Mouse (Mus musculus) stomach, embryonic 15.5 days (tissue): ENCODE results near the gene Sat2. TPM values are rescaled to one million over a fixed set of nuclear protein-coding genes. Genes with fewer than 3 reads are reported as not detected.
A peak's percentile ranks its signal among the peaks of the same experiment; 100 is the strongest.

Experiments used
- ATAC-seq: fragments of 200-750 bp; cut with Nextera tagmentation; 2 replicates; pipeline ENCODE4 v1.8.0; 2017; ENCODE audit warnings: low read depth, moderate number of reproducible peaks, moderate TSS enrichment; ENCODE audit not compliant: insufficient read depth, low FRiP score
- H3K27ac ChIP-seq: fragments of 300-500 bp; sonication (generic); 2 replicates; pipeline ENCODE4 v1.5.1; 2015; ENCODE audit warnings: mild to moderate bottlenecking, inconsistent platforms
- H3K27me3 ChIP-seq: fragments of 300-500 bp; sonication (generic); replicated peaks from 2 replicates; pipeline ENCODE4 v1.6.1; 2015; ENCODE audit warnings: inconsistent platforms
- H3K36me3 ChIP-seq: fragments of 300-500 bp; sonication (generic); 2 replicates; pipeline ENCODE4 v1.6.1; 2015; ENCODE audit warnings: inconsistent platforms
- H3K4me1 ChIP-seq: fragments of 300-500 bp; sonication (generic); 2 replicates; pipeline ENCODE4 v1.6.1; 2015; ENCODE audit warnings: inconsistent platforms
- H3K4me2 ChIP-seq: fragments of 300-500 bp; sonication (generic); 2 replicates; pipeline ENCODE4 v1.6.1; 2015; ENCODE audit warnings: mild to moderate bottlenecking, inconsistent platforms
- H3K4me3 ChIP-seq: fragments of 300-500 bp; sonication (generic); replicated peaks from 2 replicates; pipeline ENCODE4 v1.5.1; 2015; ENCODE audit warnings: inconsistent platforms
- H3K9ac ChIP-seq: fragments of 300-500 bp; sonication (generic); 2 replicates; pipeline ENCODE4 v1.6.1; 2015; ENCODE audit warnings: inconsistent platforms
- H3K9me3 ChIP-seq: fragments of 300-500 bp; sonication (generic); 2 replicates; pipeline ENCODE4 v1.6.1; 2016; ENCODE audit warnings: inconsistent platforms
- WGBS: fragments of 180-500 bp; shearing (Covaris S2); methylation state at CpG from one replicate; pipeline ENCODE4 v1.1.7; 2015; 5-methylcytosine and 5-hydroxymethylcytosine counted together
- polyA plus RNA-seq: library from polyadenylated mRNA; unstranded; fragments of >200 nt; fragmentation: Nextera tagmentation; extraction: Ambion mirVana; gene quantifications from 2 replicates; pipeline ENCODE4 v1.2.1, GENCODE M21; 2015

Gene Sat2
- polyA plus RNA-seq, 1 experiment from 2014 or later: 14.4 TPM

GRCm38 (mm10) chr11:69584937-69585336 lies 36.9 kb upstream of the Sat2 start:
- H3K4me3 ChIP-seq: no peak overlapping the region
- WGBS: 92% methylated on average over 13 of the region's 13 CpGs
- H3K27me3 ChIP-seq: no peaks in the 10 kb centered on the region
- no peaks in the 10 kb centered on the region for H3K9me3 ChIP-seq
- H3K4me1 ChIP-seq: peaks cover 13% of the 10 kb centered on the region
- H3K36me3 ChIP-seq: peaks cover 20% of the 10 kb centered on the region
- H3K4me2 ChIP-seq: no peak overlapping the region
- no peak overlapping the region for H3K9ac ChIP-seq
- no peak for ATAC-seq
- H3K27ac ChIP-seq: no peak overlapping the region

DNA sequence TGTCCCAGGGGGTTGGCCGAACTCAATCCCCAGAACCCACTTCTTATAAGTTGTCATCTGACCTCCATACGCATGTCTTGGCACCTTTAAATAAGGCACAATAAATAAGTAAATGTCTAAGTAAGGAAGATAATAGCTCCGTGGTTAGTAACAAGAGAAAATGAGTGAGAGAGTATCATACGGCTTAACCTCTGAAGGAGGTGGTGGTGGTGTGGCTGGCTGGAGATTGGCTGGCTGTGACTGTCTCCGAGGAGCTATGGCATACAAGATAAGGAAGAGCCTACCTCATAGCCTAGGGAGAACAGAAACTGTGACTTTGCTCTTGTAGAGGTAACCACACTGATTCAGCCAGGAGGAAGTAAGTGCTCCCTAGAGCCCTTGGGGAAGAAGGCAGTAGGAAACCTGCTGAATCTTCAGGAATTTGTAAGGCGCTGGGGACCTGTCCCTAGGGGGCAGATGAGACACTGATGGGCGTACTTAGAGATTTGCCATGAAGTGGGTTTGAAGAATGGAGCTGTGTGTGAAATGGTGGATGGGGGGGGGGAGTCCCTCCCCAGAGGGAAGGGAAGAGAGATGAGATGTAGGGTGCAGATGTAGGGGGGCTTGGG lies 36.0 kb upstream of the Sat2 start:
- 68% methylated on average over 7 of the region's 7 CpGs for WGBS

DNA sequence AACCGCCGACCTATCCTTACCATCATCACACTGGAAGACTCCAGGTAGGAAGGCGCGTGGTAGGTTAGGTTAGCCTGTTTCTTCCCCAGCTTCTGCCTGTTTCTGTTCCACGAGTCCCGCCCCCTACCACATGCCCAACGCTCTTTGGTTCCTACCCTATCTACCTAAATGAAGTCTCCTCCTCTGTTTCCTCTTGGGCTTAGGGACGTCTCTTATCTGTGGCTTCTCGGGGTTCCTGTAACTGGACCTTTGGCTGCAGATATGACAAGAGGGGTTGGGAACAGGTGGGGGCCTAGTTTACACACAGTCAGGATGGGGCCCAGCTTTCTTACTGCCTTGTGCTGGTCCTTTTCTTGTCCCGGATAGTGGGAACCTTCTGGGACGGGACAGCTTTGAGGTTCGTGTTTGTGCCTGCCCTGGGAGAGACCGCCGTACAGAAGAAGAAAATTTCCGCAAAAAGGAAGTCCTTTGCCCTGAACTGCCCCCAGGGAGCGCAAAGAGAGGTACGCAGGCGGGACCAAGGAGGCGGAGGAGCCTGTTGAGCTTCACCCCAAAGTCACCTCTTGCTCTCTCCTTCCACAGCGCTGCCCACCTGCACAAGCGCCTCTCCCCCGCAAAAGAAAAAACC lies 32.5 kb upstream of the Sat2 start:
- peak; percentile 38; the same call in 1 of the 2 replicates for ATAC-seq
- H3K27me3 ChIP-seq: no peaks in the 10 kb centered on the region
- H3K4me3 ChIP-seq: no peak overlapping the region
- 91% methylated on average over 22 of the region's 22 CpGs for WGBS
- H3K27ac ChIP-seq: no peak overlapping the region
- H3K9ac ChIP-seq: no peak overlapping the region
- no peak overlapping the region for H3K4me2 ChIP-seq
- H3K36me3 ChIP-seq: peaks cover 44% of the 10 kb centered on the region
- no peaks in the 10 kb centered on the region for H3K9me3 ChIP-seq
- H3K4me1 ChIP-seq: peaks cover 3% of the 10 kb centered on the region; the same call in 1 of the 2 replicates

More for the DNA sequence above, 36.0 kb upstream of the Sat2 start:
- no peak overlapping the region for H3K27ac ChIP-seq
- H3K4me3 ChIP-seq: no peak overlapping the region
- H3K9ac ChIP-seq: no peak overlapping the region
- H3K4me1 ChIP-seq: peaks cover 13% of the 10 kb centered on the region
- peak; percentile 59; the same call in 1 of the 2 replicates for ATAC-seq
- no peaks in the 10 kb centered on the region for H3K27me3 ChIP-seq
- peaks cover 29% of the 10 kb centered on the region for H3K36me3 ChIP-seq
- H3K4me2 ChIP-seq: no peak overlapping the region
- H3K9me3 ChIP-seq: no peaks in the 10 kb centered on the region

GRCm38 (mm10) chr11:69590622-69591021 lies 31.2 kb upstream of the Sat2 start:
- Histone ChIP-seq H3K36me3 (peaks cover 44% of the 10 kb centered on the region), H3K27me3 (no peaks in the 10 kb centered on the region), H3K27ac (no peak overlapping the region), H3K9ac (no peak overlapping the region), H3K9me3 (no peaks in the 10 kb centered on the region), H3K4me2 (no peak overlapping the region), H3K4me1 (no peaks in the 10 kb centered on the region), H3K4me3 (no peak overlapping the region)
- 91% methylated on average over 8 of the region's 8 CpGs for WGBS
- no peak for ATAC-seq

GRCm38 (mm10) chr11:69591424-69591823 lies 30.4 kb upstream of the Sat2 start:
- Histone ChIP-seq H3K4me2 (no peak overlapping the region), H3K36me3 (peaks cover 44% of the 10 kb centered on the region)
- no peak for ATAC-seq

DNA sequence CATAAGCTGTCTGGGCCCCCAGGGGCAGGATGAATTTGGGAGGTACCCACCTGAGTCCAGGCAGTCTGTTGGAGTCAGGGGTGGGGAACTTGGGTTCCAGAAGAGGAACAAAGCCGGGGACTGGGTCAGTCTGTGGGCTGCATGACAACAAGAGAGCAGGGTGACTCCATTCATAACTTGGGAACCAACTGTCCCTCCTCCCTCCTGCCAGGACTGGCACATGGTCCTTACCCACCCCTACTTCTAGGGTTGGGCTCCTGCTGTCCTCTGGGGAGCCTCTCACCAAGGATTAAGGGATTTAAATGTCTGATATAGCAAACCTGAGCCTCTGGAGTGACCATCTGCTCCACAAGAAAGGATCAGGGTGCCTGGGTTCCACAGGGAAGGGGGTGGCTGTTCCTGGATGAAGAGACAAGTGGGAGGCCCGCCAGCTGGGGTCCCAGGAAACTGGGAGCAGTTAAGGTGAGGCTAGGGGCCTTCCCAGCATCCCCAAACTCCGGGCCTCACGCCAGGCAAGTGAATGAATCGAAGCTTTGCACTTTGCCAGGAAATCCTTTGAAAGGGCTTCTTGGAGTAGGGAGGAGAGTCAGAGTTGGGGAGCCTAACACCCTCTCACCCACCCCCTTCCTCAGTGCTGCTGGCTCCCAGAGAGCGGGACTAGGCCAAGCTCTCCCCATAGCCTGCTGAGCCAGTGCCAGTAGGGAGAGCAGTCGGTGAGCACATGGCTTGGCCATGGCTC lies 29.8 kb upstream of the Sat2 start:
- no peak for ATAC-seq
- 75% methylated on average over 7 of the region's 7 CpGs for WGBS
- H3K4me2 ChIP-seq: no peak overlapping the region
- peaks cover 44% of the 10 kb centered on the region for H3K36me3 ChIP-seq
- no peaks in the 10 kb centered on the region for H3K4me1 ChIP-seq
- no peak overlapping the region for H3K9ac ChIP-seq
- H3K27me3 ChIP-seq: no peaks in the 10 kb centered on the region
- no peak overlapping the region for H3K27ac ChIP-seq
- no peaks in the 10 kb centered on the region for H3K9me3 ChIP-seq
- H3K4me3 ChIP-seq: no peak overlapping the region

More at GRCm38 (mm10) chr11:69591424-69591823, 30.4 kb upstream of the Sat2 start:
- H3K4me3 ChIP-seq: no peak overlapping the region
- no peak overlapping the region for H3K27ac ChIP-seq
- no peak overlapping the region for H3K9ac ChIP-seq
- no peaks in the 10 kb centered on the region for H3K9me3 ChIP-seq
- no peaks in the 10 kb centered on the region for H3K4me1 ChIP-seq
- WGBS: 77% methylated on average over 3 of the region's 3 CpGs
- H3K27me3 ChIP-seq: no peaks in the 10 kb centered on the region

DNA sequence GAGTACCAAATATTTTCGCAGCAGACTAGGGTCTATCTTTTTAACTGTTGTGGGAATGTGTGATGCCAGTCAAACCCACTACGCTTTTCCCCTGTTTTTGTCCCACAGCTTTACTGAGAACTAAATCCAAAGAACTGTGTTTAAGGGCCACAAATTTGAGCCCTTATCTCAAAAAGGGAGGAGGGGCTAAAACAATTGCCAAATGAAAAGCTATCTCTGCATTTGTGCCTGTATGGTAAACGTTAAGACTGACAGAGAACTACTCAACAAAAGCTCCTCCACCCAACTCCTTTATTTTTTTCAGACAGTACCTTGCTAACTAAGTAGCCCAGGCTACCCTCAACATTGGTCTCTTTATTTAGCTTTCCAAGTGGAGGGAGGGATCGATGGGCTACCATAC lies 29.0 kb upstream of the Sat2 start:
- no peak for ATAC-seq
- no peaks in the 10 kb centered on the region for H3K9me3 ChIP-seq
- no peaks in the 10 kb centered on the region for H3K4me1 ChIP-seq
- H3K9ac ChIP-seq: no peak overlapping the region
- H3K36me3 ChIP-seq: peaks cover 42% of the 10 kb centered on the region
- H3K4me3 ChIP-seq: no peak overlapping the region
- no peak overlapping the region for H3K27ac ChIP-seq
- WGBS: 85% methylated on average over 4 of the region's 4 CpGs
- no peaks in the 10 kb centered on the region for H3K27me3 ChIP-seq
- H3K4me2 ChIP-seq: no peak overlapping the region

- Histone ChIP-seq H3K27ac (no peak overlapping the region), H3K36me3 (peaks cover 25% of the 10 kb centered on the region), H3K4me2 (no peak overlapping the region), H3K9me3 (no peaks in the 10 kb centered on the region), H3K4me3 (no peak overlapping the region), H3K9ac (no peak overlapping the region), H3K27me3 (no peaks in the 10 kb centered on the region), H3K4me1 (peaks cover 7% of the 10 kb centered on the region)
- no peak for ATAC-seq
- WGBS: 91% methylated on average over 6 of the region's 6 CpGs
Observed at GRCm38 (mm10) chr11:69594853-69595252, 27.0 kb upstream of the Sat2 start.

DNA sequence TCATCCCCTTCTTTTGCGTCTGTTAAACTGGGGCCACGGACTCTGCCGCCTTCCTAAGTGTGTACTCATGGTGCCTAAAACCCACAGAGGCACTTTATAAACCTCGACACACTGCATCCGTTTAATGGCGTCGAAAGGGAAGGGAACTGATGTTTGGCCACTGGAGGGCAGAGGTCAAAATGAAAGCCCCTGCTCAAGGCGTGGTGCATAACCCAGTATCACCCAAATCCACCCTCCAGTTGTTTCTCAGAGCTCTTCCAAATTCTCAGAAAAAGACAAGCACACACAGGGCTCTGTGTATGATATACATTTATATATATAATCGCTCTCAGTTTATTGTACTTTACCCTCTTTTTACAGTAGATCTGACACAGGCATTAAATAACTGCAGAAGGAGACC lies 22.4 kb upstream of the Sat2 start:
- H3K27ac ChIP-seq: peak overlapping the region; percentile 61
- H3K4me1 ChIP-seq: peaks cover 31% of the 10 kb centered on the region
- no peak overlapping the region for H3K4me3 ChIP-seq
- WGBS: 13% methylated on average over 9 of the region's 9 CpGs
- no peak overlapping the region for H3K9ac ChIP-seq
- peak overlapping the region; percentile 40; the same call in 1 of the 2 replicates for H3K4me2 ChIP-seq
- no peak for ATAC-seq
- no peaks in the 10 kb centered on the region for H3K36me3 ChIP-seq
- H3K9me3 ChIP-seq: no peaks in the 10 kb centered on the region
- H3K27me3 ChIP-seq: peaks cover 5% of the 10 kb centered on the region; the same call in 1 of the 2 replicates

DNA sequence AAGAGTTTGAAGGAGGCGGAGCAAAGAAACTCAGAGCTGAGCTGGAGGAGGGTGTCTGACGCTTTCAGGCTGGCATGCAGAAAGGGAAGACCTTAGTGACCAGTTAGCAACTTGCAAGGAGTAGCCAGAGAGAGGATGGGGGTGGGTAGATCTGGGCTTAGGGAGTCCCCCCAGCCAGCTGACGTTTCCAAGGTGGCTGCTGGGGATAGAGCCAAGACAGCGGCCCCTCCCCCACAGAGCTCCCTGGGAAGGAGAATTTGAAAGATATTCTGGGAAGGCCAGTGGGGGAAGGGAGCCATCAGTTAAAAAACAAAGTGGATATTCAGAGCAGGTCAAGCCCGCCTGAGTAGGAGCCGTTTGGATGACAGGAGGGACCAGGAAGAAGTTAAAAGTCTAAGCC lies 21.7 kb upstream of the Sat2 start:
- Histone ChIP-seq H3K4me3 (no peak overlapping the region), H3K4me1 (peaks cover 37% of the 10 kb centered on the region), H3K27me3 (peaks cover 7% of the 10 kb centered on the region; the same call in 1 of the 2 replicates), H3K27ac (peak overlapping the region; percentile 61), H3K36me3 (no peaks in the 10 kb centered on the region), H3K9me3 (no peaks in the 10 kb centered on the region), H3K4me2 (peak overlapping the region; percentile 40), H3K9ac (no peak overlapping the region)
- 0 out of 2 replicates have a peak, but pooled peaks have one; percentile 25 for ATAC-seq
- 13% methylated on average over 6 of the region's 6 CpGs for WGBS

DNA sequence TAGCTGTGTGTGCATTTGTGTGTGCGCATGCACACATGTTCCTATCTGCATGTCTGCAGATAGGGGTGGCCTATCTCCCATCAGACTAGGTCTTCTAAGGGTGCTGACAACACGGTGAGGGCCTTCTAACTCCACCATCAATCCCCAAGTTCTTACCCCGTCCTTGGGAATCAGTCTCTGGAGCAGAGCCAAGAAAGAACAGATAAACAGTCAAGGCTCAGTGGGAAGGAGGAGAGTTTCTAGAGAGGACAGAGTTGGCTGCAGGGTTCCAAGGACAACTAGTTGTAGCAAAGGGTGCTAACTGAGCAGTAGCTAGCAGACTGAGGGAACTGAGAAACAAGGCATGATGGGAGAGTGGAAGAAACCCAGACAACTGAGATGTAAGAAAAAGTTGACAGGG lies 20.1 kb upstream of the Sat2 start:
- Histone ChIP-seq H3K4me2 (no peak overlapping the region), H3K9me3 (no peaks in the 10 kb centered on the region), H3K27ac (no peak overlapping the region), H3K36me3 (no peaks in the 10 kb centered on the region), H3K4me1 (peaks cover 41% of the 10 kb centered on the region), H3K27me3 (peaks cover 10% of the 10 kb centered on the region; the same call in 1 of the 2 replicates), H3K4me3 (no peak overlapping the region), H3K9ac (no peak overlapping the region)
- no peak for ATAC-seq
- 47% methylated on average over 3 of the region's 3 CpGs for WGBS

DNA sequence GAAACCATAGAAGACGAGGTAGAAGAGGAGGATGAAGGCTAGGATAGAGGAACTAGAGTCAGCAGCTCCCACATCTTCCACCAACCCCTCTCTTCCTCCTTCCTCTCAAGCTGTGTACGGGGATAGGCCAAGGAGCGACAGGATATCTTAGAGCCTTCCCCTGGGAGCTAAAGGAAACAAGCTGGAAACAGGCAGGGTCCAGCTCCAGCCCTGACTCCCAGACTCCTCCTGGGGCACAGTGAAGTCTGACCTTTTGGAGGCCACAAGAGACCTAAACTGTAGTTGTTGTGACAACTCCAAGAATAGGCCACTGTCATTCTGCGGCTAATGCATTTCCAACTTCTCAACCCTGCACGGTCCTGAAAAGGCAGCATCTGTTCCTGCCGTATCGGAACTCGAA lies 18.3 kb upstream of the Sat2 start:
- Histone ChIP-seq H3K36me3 (no peaks in the 10 kb centered on the region), H3K9me3 (no peaks in the 10 kb centered on the region), H3K9ac (no peak overlapping the region), H3K27ac (0 out of 2 replicates have a peak overlapping the region, but pooled peaks have one; percentile 21), H3K4me2 (no peak overlapping the region), H3K4me3 (no peak overlapping the region), H3K27me3 (peaks cover 10% of the 10 kb centered on the region; the same call in 1 of the 2 replicates), H3K4me1 (peaks cover 41% of the 10 kb centered on the region)
- no peak for ATAC-seq
- 71% methylated on average over 8 of the region's 8 CpGs for WGBS
